Mouse (Mus musculus): ENCODE measurements around the gene Gm20671. TPM values are rescaled to one million over a fixed set of nuclear protein-coding genes. Genes with fewer than 3 reads are reported as not detected.
A peak's percentile ranks its signal among the peaks of the same experiment; 100 is the strongest.
"Not testable (repeated sequence)": the region's sequence is repeated elsewhere in the genome, so short reads cannot be mapped to it uniquely, and the experiment has no call there.

Gene Gm20671
- polyA plus RNA-seq, 1 experiment from 2014 or later = not detected

GRCm38 (mm10) chr5:32735779-32736178, 91.1 kb downstream of the Gm20671 start:
- DNase-seq (ENCODE audit: low spot score) (no peak), ATAC-seq (replicated peaks; ENCODE audit: low FRiP score) (no peak)
- no peak overlapping the region for H3K4me2 ChIP-seq
- no peak overlapping the region for H3K4me3 ChIP-seq (ENCODE audit: low read depth, low read length)
- WGBS = 83% methylated on average over 6 of the region's 6 CpGs
- H3K27ac ChIP-seq (ENCODE audit: low read depth, low read length) = no peak overlapping the region
- H3K36me3 ChIP-seq (ENCODE audit: control insufficient read depth, insufficient read depth, low read length) = peaks cover 5% of the 10 kb centered on the region; the same call in 1 of the 2 replicates
- H3K4me1 ChIP-seq (replicated peaks; ENCODE audit: control insufficient read depth, insufficient read depth, low read length) = no peaks in the 10 kb centered on the region
- no peaks in the 10 kb centered on the region for H3K9me3 ChIP-seq (ENCODE audit: control insufficient read depth, low read length)
- H3K27me3 ChIP-seq (replicated peaks; ENCODE audit: control insufficient read depth, insufficient read depth, low read length) = no peaks in the 10 kb centered on the region
- H3K9ac ChIP-seq (ENCODE audit: low read depth, low read length) = no peak overlapping the region

- DNase-seq (ENCODE audit: low spot score); H3K36me3 ChIP-seq (ENCODE audit: control insufficient read depth, insufficient read depth, low read length); H3K4me2 ChIP-seq; H3K9ac ChIP-seq (ENCODE audit: low read depth, low read length); H3K4me1 ChIP-seq (replicated peaks; ENCODE audit: control insufficient read depth, insufficient read depth, low read length); H3K27me3 ChIP-seq (replicated peaks; ENCODE audit: control insufficient read depth, insufficient read depth, low read length); H3K27ac ChIP-seq (ENCODE audit: low read depth, low read length); H3K9me3 ChIP-seq (ENCODE audit: control insufficient read depth, low read length); H3K4me3 ChIP-seq (ENCODE audit: low read depth, low read length): not testable (repeated sequence)
- 94% methylated on average over 6 of the region's 6 CpGs for WGBS
- ATAC-seq (replicated peaks; ENCODE audit: low FRiP score) = peak; percentile 56
Measured at GRCm38 (mm10) chr5:32733892-32734291, 93.0 kb downstream of the Gm20671 start.

- Histone ChIP-seq H3K9me3 (ENCODE audit: control insufficient read depth, low read length) (no peaks in the 10 kb centered on the region), H3K4me2 (no peak overlapping the region), H3K27me3 (replicated peaks; ENCODE audit: control insufficient read depth, insufficient read depth, low read length) (no peaks in the 10 kb centered on the region), H3K9ac (ENCODE audit: low read depth, low read length) (no peak overlapping the region), H3K4me3 (ENCODE audit: low read depth, low read length) (no peak overlapping the region), H3K4me1 (replicated peaks; ENCODE audit: control insufficient read depth, insufficient read depth, low read length) (no peaks in the 10 kb centered on the region), H3K36me3 (ENCODE audit: control insufficient read depth, insufficient read depth, low read length) (no peaks in the 10 kb centered on the region), H3K27ac (ENCODE audit: low read depth, low read length) (no peak overlapping the region)
- WGBS = 94% methylated on average over 8 of the region's 8 CpGs
- DNase-seq (ENCODE audit: low spot score) (no peak), ATAC-seq (replicated peaks; ENCODE audit: low FRiP score) (no peak)
Measured at GRCm38 (mm10) chr5:32728851-32729250, 98.1 kb downstream of the Gm20671 start.

- no peaks in the 10 kb centered on the region for H3K27me3 ChIP-seq (replicated peaks; ENCODE audit: control insufficient read depth, insufficient read depth, low read length)
- H3K27ac ChIP-seq (ENCODE audit: low read depth, low read length) = no peak overlapping the region
- 81% methylated on average over 7 of the region's 7 CpGs for WGBS
- no peak overlapping the region for H3K4me3 ChIP-seq (ENCODE audit: low read depth, low read length)
- DNase-seq (ENCODE audit: low spot score) = no peak
- no peaks in the 10 kb centered on the region for H3K4me1 ChIP-seq (replicated peaks; ENCODE audit: control insufficient read depth, insufficient read depth, low read length)
- no peak overlapping the region for H3K9ac ChIP-seq (ENCODE audit: low read depth, low read length)
- no peak for ATAC-seq (replicated peaks; ENCODE audit: low FRiP score)
- H3K36me3 ChIP-seq (ENCODE audit: control insufficient read depth, insufficient read depth, low read length) = no peaks in the 10 kb centered on the region
- no peak overlapping the region for H3K4me2 ChIP-seq
- H3K9me3 ChIP-seq (ENCODE audit: control insufficient read depth, low read length) = no peaks in the 10 kb centered on the region
Measured at GRCm38 (mm10) chr5:32728300-32728699, 98.6 kb downstream of the Gm20671 start.

- not testable (repeated sequence) for H3K4me3 ChIP-seq (ENCODE audit: low read depth, low read length); DNase-seq (ENCODE audit: low spot score); ATAC-seq (replicated peaks; ENCODE audit: low FRiP score); H3K4me2 ChIP-seq; H3K4me1 ChIP-seq (replicated peaks; ENCODE audit: control insufficient read depth, insufficient read depth, low read length); H3K9ac ChIP-seq (ENCODE audit: low read depth, low read length); H3K27me3 ChIP-seq (replicated peaks; ENCODE audit: control insufficient read depth, insufficient read depth, low read length); H3K36me3 ChIP-seq (ENCODE audit: control insufficient read depth, insufficient read depth, low read length); H3K27ac ChIP-seq (ENCODE audit: low read depth, low read length); H3K9me3 ChIP-seq (ENCODE audit: control insufficient read depth, low read length)
- 68% methylated on average over 3 of the region's 3 CpGs for WGBS
Measured at GRCm38 (mm10) chr5:32725397-32725796, 101.5 kb downstream of the Gm20671 start.

GRCm38 (mm10) chr5:32723981-32724380, 102.9 kb downstream of the Gm20671 start:
- H3K4me1 ChIP-seq (replicated peaks; ENCODE audit: control insufficient read depth, insufficient read depth, low read length) = no peaks in the 10 kb centered on the region
- H3K9me3 ChIP-seq (ENCODE audit: control insufficient read depth, low read length) = no peaks in the 10 kb centered on the region
- no peak overlapping the region for H3K4me3 ChIP-seq (ENCODE audit: low read depth, low read length)
- no peaks in the 10 kb centered on the region for H3K27me3 ChIP-seq (replicated peaks; ENCODE audit: control insufficient read depth, insufficient read depth, low read length)
- H3K9ac ChIP-seq (ENCODE audit: low read depth, low read length) = no peak overlapping the region
- no peak overlapping the region for H3K4me2 ChIP-seq
- no peaks in the 10 kb centered on the region for H3K36me3 ChIP-seq (ENCODE audit: control insufficient read depth, insufficient read depth, low read length)
- no peak for ATAC-seq (replicated peaks; ENCODE audit: low FRiP score)
- WGBS = 78% methylated on average over 7 of the region's 7 CpGs
- H3K27ac ChIP-seq (ENCODE audit: low read depth, low read length) = no peak overlapping the region
- DNase-seq (ENCODE audit: low spot score) = no peak

DNA sequence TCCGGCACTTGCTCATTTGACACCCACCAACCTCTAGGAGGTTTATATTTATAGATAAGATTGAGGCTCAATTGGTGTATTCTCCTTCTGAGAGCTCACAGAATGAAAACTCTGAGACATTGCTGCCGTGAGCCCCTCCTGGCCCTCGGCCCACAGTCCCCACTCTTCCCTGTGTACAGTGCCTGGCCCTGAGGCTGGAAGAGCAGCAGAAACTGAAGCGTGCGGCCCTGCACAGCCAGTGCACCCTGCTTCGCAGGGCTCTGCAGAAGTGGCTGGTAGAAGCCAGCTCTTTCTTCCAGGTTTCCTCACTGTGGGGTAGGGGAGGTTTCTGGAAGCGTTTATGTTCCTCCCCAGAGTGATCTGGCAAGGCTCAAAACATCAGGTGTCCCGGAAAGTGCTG, 104.2 kb downstream of the Gm20671 start:
- H3K4me1 ChIP-seq (replicated peaks; ENCODE audit: control insufficient read depth, insufficient read depth, low read length); H3K27ac ChIP-seq (ENCODE audit: low read depth, low read length); H3K9ac ChIP-seq (ENCODE audit: low read depth, low read length); ATAC-seq (replicated peaks; ENCODE audit: low FRiP score); H3K4me2 ChIP-seq; H3K27me3 ChIP-seq (replicated peaks; ENCODE audit: control insufficient read depth, insufficient read depth, low read length); H3K9me3 ChIP-seq (ENCODE audit: control insufficient read depth, low read length); H3K36me3 ChIP-seq (ENCODE audit: control insufficient read depth, insufficient read depth, low read length); DNase-seq (ENCODE audit: low spot score); H3K4me3 ChIP-seq (ENCODE audit: low read depth, low read length): not testable (repeated sequence)
- 80% methylated on average over 8 of the region's 8 CpGs for WGBS

GRCm38 (mm10) chr5:32722263-32722662, 104.6 kb downstream of the Gm20671 start:
- no peak overlapping the region for H3K27ac ChIP-seq (ENCODE audit: low read depth, low read length)
- no peak overlapping the region for H3K4me2 ChIP-seq
- no peak overlapping the region for H3K4me3 ChIP-seq (ENCODE audit: low read depth, low read length)
- no peak overlapping the region for H3K9ac ChIP-seq (ENCODE audit: low read depth, low read length)
- no peak for DNase-seq (ENCODE audit: low spot score)
- no peaks in the 10 kb centered on the region for H3K36me3 ChIP-seq (ENCODE audit: control insufficient read depth, insufficient read depth, low read length)
- no peaks in the 10 kb centered on the region for H3K27me3 ChIP-seq (replicated peaks; ENCODE audit: control insufficient read depth, insufficient read depth, low read length)
- no peaks in the 10 kb centered on the region for H3K4me1 ChIP-seq (replicated peaks; ENCODE audit: control insufficient read depth, insufficient read depth, low read length)
- 73% methylated on average over 7 of the region's 7 CpGs for WGBS
- no peak for ATAC-seq (replicated peaks; ENCODE audit: low FRiP score)
- no peaks in the 10 kb centered on the region for H3K9me3 ChIP-seq (ENCODE audit: control insufficient read depth, low read length)

- Histone ChIP-seq H3K4me1 (replicated peaks; ENCODE audit: control insufficient read depth, insufficient read depth, low read length) (no peaks in the 10 kb centered on the region), H3K9ac (ENCODE audit: low read depth, low read length) (no peak overlapping the region), H3K4me2 (no peak overlapping the region), H3K36me3 (ENCODE audit: control insufficient read depth, insufficient read depth, low read length) (no peaks in the 10 kb centered on the region), H3K27me3 (replicated peaks; ENCODE audit: control insufficient read depth, insufficient read depth, low read length) (no peaks in the 10 kb centered on the region), H3K9me3 (ENCODE audit: control insufficient read depth, low read length) (no peaks in the 10 kb centered on the region), H3K4me3 (ENCODE audit: low read depth, low read length) (no peak overlapping the region), H3K27ac (ENCODE audit: low read depth, low read length) (no peak overlapping the region)
- DNase-seq (ENCODE audit: low spot score) (no peak), ATAC-seq (replicated peaks; ENCODE audit: low FRiP score) (no peak)
- WGBS = 76% methylated on average over 3 of the region's 3 CpGs
Measured at GRCm38 (mm10) chr5:32721316-32721715, 105.6 kb downstream of the Gm20671 start.
